Mouse (Mus musculus) forebrain, embryonic 13.5 days (tissue): Measurements from ENCODE around the gene Gtpbp3. TPM values are rescaled to one million over a fixed set of nuclear protein-coding genes. Genes with fewer than 3 reads are reported as not detected.

Experiments used
- polyA plus RNA-seq: library from polyadenylated mRNA; unstranded; fragments of >200 nt; fragmentation: Nextera tagmentation; extraction: Ambion mirVana; gene quantifications from 2 replicates; pipeline ENCODE4 v1.2.1, GENCODE M21; 2015

The Gtpbp3 gene
- polyA plus RNA-seq, 1 experiment from 2014 or later, result 13.4 TPM

Other genes starting within 250 kb of the Gtpbp3 start
- gene Myo9b, start 215.4 kb upstream of the Gtpbp3 start, polyA plus RNA-seq, result 18.3 and 20.6 TPM in 2 replicates
- gene Haus8, start 215.2 kb upstream of the Gtpbp3 start, polyA plus RNA-seq, result 55.3 and 56.9 TPM in 2 replicates
- gene Use1, start 121.3 kb upstream of the Gtpbp3 start, polyA plus RNA-seq, result 95.8 and 99.4 TPM in 2 replicates
- 3.6 and 4.5 TPM in 2 replicates for gene Ocel1, start 116.8 kb upstream of the Gtpbp3 start, polyA plus RNA-seq
- 11.6 and 12.9 TPM in 2 replicates for gene Nr2f6, start 106.1 kb upstream of the Gtpbp3 start, polyA plus RNA-seq
- 3.7 and 4.2 TPM in 2 replicates for gene Ushbp1, start 92.3 kb upstream of the Gtpbp3 start, polyA plus RNA-seq
- 99.2 and 101 TPM in 2 replicates for gene Babam1, start 91.2 kb upstream of the Gtpbp3 start, polyA plus RNA-seq
- gene Ankle1, start 82.1 kb upstream of the Gtpbp3 start, polyA plus RNA-seq, result 30.9 and 32.3 TPM in 2 replicates
- 93.9 and 95.7 TPM in 2 replicates for gene Abhd8, start 24.4 kb upstream of the Gtpbp3 start, polyA plus RNA-seq
- gene Mrpl34, start 23.1 kb upstream of the Gtpbp3 start, polyA plus RNA-seq, result 212 and 245 TPM in 2 replicates
- gene Dda1, start 18.9 kb upstream of the Gtpbp3 start, polyA plus RNA-seq, result 185 and 193 TPM in 2 replicates
- gene Ano8, start 2.1 kb upstream of the Gtpbp3 start, polyA plus RNA-seq, result 4.0 and 4.5 TPM in 2 replicates
- 13.6 and 14.0 TPM in 2 replicates for gene Plvap, start 23.6 kb downstream of the Gtpbp3 start, polyA plus RNA-seq
- gene Ccdc194, start 37.6 kb downstream of the Gtpbp3 start, polyA plus RNA-seq, result 0.09 and 0.13 TPM in 2 replicates
- gene Bst2, start 49.4 kb downstream of the Gtpbp3 start, polyA plus RNA-seq, result 7.6 and 8.3 TPM in 2 replicates
- 52.9 and 55.3 TPM in 2 replicates for gene Mvb12a, start 54.8 kb downstream of the Gtpbp3 start, polyA plus RNA-seq
- gene Tmem221, start 70.8 kb downstream of the Gtpbp3 start, polyA plus RNA-seq, result not detected in 2 replicates
- 0.06 TPM in 1 of 2 replicates, not detected in the other for gene Nxnl1, start 78.5 kb downstream of the Gtpbp3 start, polyA plus RNA-seq
- gene Slc27a1, start 80.8 kb downstream of the Gtpbp3 start, polyA plus RNA-seq, result 59.9 and 61.0 TPM in 2 replicates
- gene Pgls, start 104.1 kb downstream of the Gtpbp3 start, polyA plus RNA-seq, result 201 and 206 TPM in 2 replicates
- gene Fam129c, start 109.5 kb downstream of the Gtpbp3 start, polyA plus RNA-seq, result 5.1 and 6.2 TPM in 2 replicates
- gene Colgalt1, start 122.9 kb downstream of the Gtpbp3 start, polyA plus RNA-seq, result 37.5 and 39.9 TPM in 2 replicates
- 13.0 and 15.8 TPM in 2 replicates for gene Unc13a, start 183.7 kb downstream of the Gtpbp3 start, polyA plus RNA-seq
- gene Jak3, start 188.2 kb downstream of the Gtpbp3 start, polyA plus RNA-seq, result 1.6 and 1.7 TPM in 2 replicates
- 0.47 TPM in 1 of 2 replicates, not detected in the other for gene Insl3, start 201.1 kb downstream of the Gtpbp3 start, polyA plus RNA-seq
- 0.33 and 0.44 TPM in 2 replicates for gene B3gnt3, start 213.7 kb downstream of the Gtpbp3 start, polyA plus RNA-seq
- 39.6 and 47.2 TPM in 2 replicates for gene Fcho1, start 237.6 kb downstream of the Gtpbp3 start, polyA plus RNA-seq